Mouse (Mus musculus) erythroblast, adult 5-6 weeks (primary cell): Measurements from ENCODE around the gene Abhd2. TPM values are rescaled to one million over a fixed set of nuclear protein-coding genes. Genes with fewer than 3 reads are reported as not detected.
A peak's percentile ranks its signal among the peaks of the same experiment; 100 is the strongest.

ENCODE experiments used
- ATAC-seq: replicated peaks from 2 replicates; pipeline ENCODE4 v1.8.0; 2016; ENCODE audit warnings: moderate number of reproducible peaks, mild to moderate bottlenecking, moderate TSS enrichment, inconsistent platforms; ENCODE audit not compliant: poor library complexity, low FRiP score, severe bottlenecking
- total RNA-seq, 2 experiments: library from RNA; stranded (forward) in 1 of 2; stranded (reverse) in 1 of 2; fragments of 150-400 nt in 1 of 2; fragments of 200-764, 138-1000 nt in 1 of 2; gene quantifications; 2 replicates each; pipeline versions ENCODE4 v1.2.3 to v1.2.4; 2015 to 2017; ENCODE audit warnings: low replicate concordance in 2 of 2

The Abhd2 gene
- total RNA-seq (2015; ENCODE audit: low replicate concordance) (19.0 and 19.6 TPM in 2 replicates), total RNA-seq (2017; ENCODE audit: low replicate concordance) (12.1 and 14.9 TPM in 2 replicates)

GRCm38 (mm10) chr7:79272789-79273718 is at the start of gene Abhd2:
TSS of gene Abhd2 (plus strand) at chr7:79273199.
- ATAC-seq = peak; percentile 88

- ATAC-seq = no peak
Measured at GRCm38 (mm10) chr7:79225477-79225876, 47.5 kb upstream of the Abhd2 start.

- ATAC-seq = no peak
Measured at GRCm38 (mm10) chr7:79226172-79226571, 46.8 kb upstream of the Abhd2 start.

GRCm38 (mm10) chr7:79226834-79227486 is 46.0 kb upstream of the Abhd2 start:
- ATAC-seq = no peak

- ATAC-seq = peak; percentile 84
Measured at GRCm38 (mm10) chr7:79228471-79228870, 44.5 kb upstream of the Abhd2 start.

- ATAC-seq = no peak
Measured at GRCm38 (mm10) chr7:79231577-79231976, 41.4 kb upstream of the Abhd2 start.

- ATAC-seq = no peak
Measured at GRCm38 (mm10) chr7:79232048-79232447, 41.0 kb upstream of the Abhd2 start.

- ATAC-seq = no peak
Measured at GRCm38 (mm10) chr7:79238741-79239140, 34.3 kb upstream of the Abhd2 start.

- no peak for ATAC-seq
Measured at GRCm38 (mm10) chr7:79241931-79242625, 30.9 kb upstream of the Abhd2 start.

- no peak for ATAC-seq
Measured at GRCm38 (mm10) chr7:79243236-79243635, 29.8 kb upstream of the Abhd2 start.

- ATAC-seq = 0 out of 2 replicates have a peak, but pooled peaks have one; percentile 58
Measured at GRCm38 (mm10) chr7:79246039-79246670, 26.8 kb upstream of the Abhd2 start.

- ATAC-seq = no peak
Measured at GRCm38 (mm10) chr7:79247408-79247807, 25.6 kb upstream of the Abhd2 start.

GRCm38 (mm10) chr7:79247881-79248389 is 25.1 kb upstream of the Abhd2 start:
- no peak for ATAC-seq

GRCm38 (mm10) chr7:79249581-79249980 is 23.4 kb upstream of the Abhd2 start:
- ATAC-seq = no peak

GRCm38 (mm10) chr7:79254248-79254888 is 18.6 kb upstream of the Abhd2 start:
- no peak for ATAC-seq

GRCm38 (mm10) chr7:79255350-79255749 is 17.6 kb upstream of the Abhd2 start:
- ATAC-seq = no peak

- ATAC-seq = no peak
Measured at GRCm38 (mm10) chr7:79255752-79256151, 17.2 kb upstream of the Abhd2 start.

GRCm38 (mm10) chr7:79256716-79257115 is 16.3 kb upstream of the Abhd2 start:
- no peak for ATAC-seq

GRCm38 (mm10) chr7:79258981-79259542 is 13.9 kb upstream of the Abhd2 start:
- ATAC-seq = no peak
